ENCODE assay signal across 23 mouse cellular contexts in the genomic region with DNA sequence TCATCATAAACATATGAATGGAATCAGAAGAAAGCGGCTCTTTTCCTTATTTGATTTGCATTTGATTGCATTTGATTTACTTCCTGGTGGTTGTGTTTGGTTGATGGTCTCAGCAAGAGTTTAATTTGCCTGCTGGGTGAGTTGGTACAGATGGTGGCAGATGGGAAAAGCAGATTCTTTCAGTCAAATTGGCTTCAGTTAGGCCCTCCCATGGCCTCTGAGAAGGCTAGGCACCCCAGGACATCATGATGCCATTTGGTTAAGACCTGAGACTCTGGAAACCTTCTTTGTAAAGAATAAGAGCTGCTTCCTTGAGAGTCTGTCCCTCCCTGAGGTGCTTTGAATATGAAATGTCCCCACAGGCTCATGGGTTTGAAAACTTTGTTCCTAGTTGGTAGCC.
DNase-seq lines count a peak whose midpoint lies in the region; ATAC-seq and TF ChIP-seq lines count a peak whose summit lies in the region.
"Had no signal": no experiment of that assay in that cellular context is flagged by ENCODE, and none has a peak within 500 bp of the region (broad histone marks: within the 10 kb centered on the region; RNA-seq: fewer than 3 reads in every experiment).

No protein-coding gene starts in this region.

- TF ChIP-seq POLR2A in brain, embryonic 14.5 days (IDR thresholded peaks at IDR 0.05; ENCODE audit: borderline replicate concordance, extremely low read depth, insufficient read depth, insufficient read length, poor library complexity, severe bottlenecking), result no peak

- 53% methylated on average over 1 of the region's 1 CpGs for WGBS in midbrain, embryonic 11.5 days
- 64% methylated on average over 1 of the region's 1 CpGs for WGBS in midbrain, embryonic 13.5 days

- TF ChIP-seq CTCF in brain, embryonic 14.5 days (IDR thresholded peaks at IDR 0.05; ENCODE audit: borderline replicate concordance, extremely low read depth, insufficient read depth, insufficient read length), result no peak
- TF ChIP-seq CTCF in left cerebral cortex, adult 2 months (IDR thresholded peaks at IDR 0.05), result no peak

- H3K4me1 ChIP-seq in midbrain, embryonic 11.5 days (ENCODE audit: control insufficient read depth, insufficient read depth, low read length), result no peaks in the 10 kb centered on the region
- no peaks in the 10 kb centered on the region for H3K4me1 ChIP-seq in midbrain, embryonic 13.5 days (replicated peaks)
- H3K4me1 ChIP-seq: embryonic facial prominence, embryonic 12.5 days; heart, embryonic 13.5 days; hindbrain, embryonic 13.5 days; intestine, embryonic 15.5 days; stomach, embryonic 15.5 days had no signal

- H3K4me2 ChIP-seq in midbrain, embryonic 11.5 days, result no peak overlapping the region
- no peak overlapping the region for H3K4me2 ChIP-seq in midbrain, embryonic 13.5 days (replicated peaks)
- H3K4me2 ChIP-seq: embryonic facial prominence, embryonic 12.5 days; heart, embryonic 13.5 days; hindbrain, embryonic 13.5 days; intestine, embryonic 15.5 days; stomach, embryonic 15.5 days had no signal

- intact Hi-C loops in left cerebral cortex, adult 2 months (cut with DNase I), result no loop called here

- no peak overlapping the region for H3K4me3 ChIP-seq in midbrain, embryonic 11.5 days (ENCODE audit: low read depth, low read length)
- no peak overlapping the region for H3K4me3 ChIP-seq in midbrain, embryonic 13.5 days (replicated peaks)
- H3K4me3 ChIP-seq in left cerebral cortex, adult 2 months, result no peak overlapping the region
- H3K4me3 ChIP-seq: embryonic facial prominence, embryonic 12.5 days; heart, adult 2 months; heart, embryonic 13.5 days; hindbrain, embryonic 13.5 days; intestine, embryonic 15.5 days; stomach, embryonic 15.5 days had no signal

- no peaks in the 10 kb centered on the region for H3K9me3 ChIP-seq in midbrain, embryonic 11.5 days (ENCODE audit: control insufficient read depth, low read length)
- H3K9me3 ChIP-seq in midbrain, embryonic 13.5 days, result no peaks in the 10 kb centered on the region
- H3K9me3 ChIP-seq: embryonic facial prominence, embryonic 12.5 days; heart, embryonic 13.5 days; hindbrain, embryonic 13.5 days; intestine, embryonic 15.5 days; stomach, embryonic 15.5 days had no signal

- no peaks in the 10 kb centered on the region for H3K36me3 ChIP-seq in midbrain, embryonic 11.5 days (ENCODE audit: control insufficient read depth, insufficient read depth, low read length)
- H3K36me3 ChIP-seq in midbrain, embryonic 13.5 days, result no peaks in the 10 kb centered on the region
- H3K36me3 ChIP-seq: heart, embryonic 13.5 days; hindbrain, embryonic 13.5 days; intestine, embryonic 15.5 days; stomach, embryonic 15.5 days had no signal

- H3K27me3 ChIP-seq in midbrain, embryonic 11.5 days (ENCODE audit: control insufficient read depth, insufficient read depth, low read length), result no peaks in the 10 kb centered on the region
- H3K27me3 ChIP-seq in midbrain, embryonic 13.5 days, result peaks cover 8% of the 10 kb centered on the region; the same call in 1 of the 2 replicates
- H3K27me3 ChIP-seq: heart, embryonic 13.5 days; hindbrain, embryonic 13.5 days; intestine, embryonic 15.5 days; stomach, embryonic 15.5 days had no signal

- DNase-seq in midbrain, embryonic 11.5 days (ENCODE audit: low spot score, missing footprints), result peak; percentile 79
- DNase-seq in brain, embryonic 14.5 days (ENCODE audit: low read depth), result peak; percentile 40
- peak; percentile 51 for DNase-seq in cerebellum, adult 8-10 months
- DNase-seq in cerebellum, postnatal 36 days, result peak; percentile 44 to 50
- DNase-seq in right cerebral cortex, postnatal 4 days, result no peak
- no peak for DNase-seq in spleen, adult 18-20 months
- DNase-seq in left cerebral cortex, adult 2 months (ENCODE audit: extremely low spot score in 1 of 2, low spot score in 2 of 2), result no peak
- DNase-seq: adrenal gland, postnatal 25 days; gastrocnemius, postnatal 25 days; heart, adult 2 months; kidney, adult 8-10 months; kidney, postnatal 10 days; liver, postnatal 0 days; thymus, postnatal 25 days had no signal

- no peak overlapping the region for H3K9ac ChIP-seq in midbrain, embryonic 11.5 days (ENCODE audit: low read length)
- no peak overlapping the region for H3K9ac ChIP-seq in midbrain, embryonic 13.5 days (replicated peaks)
- H3K9ac ChIP-seq: embryonic facial prominence, embryonic 12.5 days; heart, embryonic 13.5 days; hindbrain, embryonic 13.5 days; intestine, embryonic 15.5 days; liver, postnatal 0 days; stomach, embryonic 15.5 days had no signal

- no peak for ATAC-seq in midbrain, embryonic 11.5 days (ENCODE audit: low FRiP score)
- no peak for ATAC-seq in midbrain, embryonic 13.5 days
- ATAC-seq: forebrain, embryonic 16.5 days; intestine, embryonic 15.5 days; liver, postnatal 0 days; lung, postnatal 0 days had no signal

- H3K27ac ChIP-seq in midbrain, embryonic 11.5 days (ENCODE audit: low read depth, low read length), result no peak overlapping the region
- no peak overlapping the region for H3K27ac ChIP-seq in midbrain, embryonic 13.5 days
- no peak overlapping the region for H3K27ac ChIP-seq in left cerebral cortex, adult 2 months
- H3K27ac ChIP-seq: embryonic facial prominence, embryonic 12.5 days; heart, adult 2 months; heart, embryonic 13.5 days; hindbrain, embryonic 13.5 days; intestine, embryonic 15.5 days; macrophage; stomach, embryonic 15.5 days had no signal

Comparison
In these comparisons a context has a peak if more than half of its experiments do, and no peak if none do; other contexts are left out.
1. DNase-seq: peak in midbrain, embryonic 11.5 days (single experiment), brain, embryonic 14.5 days (single experiment), cerebellum, adult 8-10 months (single experiment) and cerebellum, postnatal 36 days (2 of 2); none in right cerebral cortex, postnatal 4 days (single experiment), spleen, adult 18-20 months (0 of 2) and left cerebral cortex, adult 2 months (0 of 2).